Mouse (Mus musculus) erythroblast, embryonic 14.5 days (primary cell): ENCODE measurements around the gene Ppp4r1.

ENCODE experiments used
- GATA1 ChIP-seq: IDR thresholded peaks from 2 replicates; pipeline ENCODE4 v1.6.1; 2012; ENCODE audit warnings: low read length, inconsistent platforms, mixed read lengths
- TAL1 ChIP-seq: IDR thresholded peaks from 3 replicates; pipeline ENCODE4 v1.6.1; 2012; ENCODE audit warnings: low read length, inconsistent platforms, mixed read lengths

DNA sequence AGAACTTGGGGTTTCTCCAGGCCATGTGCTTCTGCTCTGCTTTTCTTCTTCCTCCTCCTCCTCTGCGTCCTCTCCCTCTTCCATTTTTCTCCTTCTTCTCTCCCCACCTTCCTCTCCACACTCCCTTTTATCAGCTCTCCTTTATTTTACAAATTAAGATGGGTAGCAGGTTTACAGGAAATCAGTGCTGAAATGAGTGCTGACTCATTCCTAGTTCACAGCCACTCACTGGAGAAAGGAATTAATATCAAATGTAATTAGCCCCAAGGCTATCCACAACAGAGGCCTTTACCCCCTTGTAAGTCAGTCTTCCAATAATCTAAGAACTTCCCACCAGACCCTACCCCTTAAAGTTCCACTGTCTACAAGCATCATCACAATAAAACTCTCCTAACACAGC lies 6.1 kb upstream of the Ppp4r1 start:
- TF ChIP-seq GATA1 (no peak), TAL1 (no peak)
